Mouse (Mus musculus): ENCODE results near the gene Kif21b. TPM values are rescaled to one million over a fixed set of nuclear protein-coding genes. Genes with fewer than 3 reads are reported as not detected.
A peak's percentile ranks its signal among the peaks of the same experiment; 100 is the strongest.

Gene Kif21b
- polyA plus RNA-seq, 1 experiment from 2014 or later: 4.9 TPM

GRCm38 (mm10) chr1:136142336-136142735, 11.1 kb downstream of the Kif21b start:
- 67% methylated on average over 6 of the region's 6 CpGs for WGBS
- H3K4me3 ChIP-seq: no peak overlapping the region
- H3K36me3 ChIP-seq: peaks cover 24% of the 10 kb centered on the region
- H3K9me3 ChIP-seq (replicated peaks): no peaks in the 10 kb centered on the region
- H3K27me3 ChIP-seq (ENCODE audit: low read depth, poor library complexity, severe bottlenecking): peaks cover 17% of the 10 kb centered on the region
- peak overlapping the region; percentile 55 for H3K27ac ChIP-seq (replicated peaks)
- no peak for DNase-seq (ENCODE audit: low spot score)
- H3K4me1 ChIP-seq: peaks cover 74% of the 10 kb centered on the region

GRCm38 (mm10) chr1:136143514-136143913, 12.3 kb downstream of the Kif21b start:
- Histone ChIP-seq H3K27ac (replicated peaks) (peak overlapping the region; percentile 55), H3K4me3 (no peak overlapping the region), H3K27me3 (ENCODE audit: low read depth, poor library complexity, severe bottlenecking) (peaks cover 8% of the 10 kb centered on the region), H3K9me3 (replicated peaks) (no peaks in the 10 kb centered on the region), H3K4me1 (peaks cover 62% of the 10 kb centered on the region), H3K36me3 (peaks cover 36% of the 10 kb centered on the region)
- 72% methylated on average over 10 of the region's 10 CpGs for WGBS
- no peak for DNase-seq (ENCODE audit: low spot score)

GRCm38 (mm10) chr1:136149702-136150101, 18.5 kb downstream of the Kif21b start:
- WGBS: 89% methylated on average over 9 of the region's 9 CpGs
- Histone ChIP-seq H3K9me3 (replicated peaks) (no peaks in the 10 kb centered on the region), H3K36me3 (peaks cover 94% of the 10 kb centered on the region), H3K27ac (replicated peaks) (no peak overlapping the region), H3K4me1 (peaks cover 1% of the 10 kb centered on the region; the same call in 1 of the 2 replicates), H3K4me3 (no peak overlapping the region), H3K27me3 (ENCODE audit: low read depth, poor library complexity, severe bottlenecking) (no peaks in the 10 kb centered on the region)
- DNase-seq (ENCODE audit: low spot score): no peak

- 94% methylated on average over 8 of the region's 8 CpGs for WGBS
- H3K36me3 ChIP-seq: peaks cover 99% of the 10 kb centered on the region
Measured at GRCm38 (mm10) chr1:136151371-136151770, 20.2 kb downstream of the Kif21b start.

GRCm38 (mm10) chr1:136156304-136156703, 25.1 kb downstream of the Kif21b start:
- H3K4me3 ChIP-seq: no peak overlapping the region
- no peak overlapping the region for H3K27ac ChIP-seq (replicated peaks)
- no peak for DNase-seq (ENCODE audit: low spot score)
- no peaks in the 10 kb centered on the region; the same call in 1 of the 2 replicates for H3K4me1 ChIP-seq
- H3K9me3 ChIP-seq (replicated peaks): no peaks in the 10 kb centered on the region
- H3K36me3 ChIP-seq: peaks cover 98% of the 10 kb centered on the region
- 92% methylated on average over 4 of the region's 4 CpGs for WGBS
- H3K27me3 ChIP-seq (ENCODE audit: low read depth, poor library complexity, severe bottlenecking): 0 out of 2 replicates have a peak, but pooled peaks cover 3% of the 10 kb centered on the region

More at GRCm38 (mm10) chr1:136151371-136151770, 20.2 kb downstream of the Kif21b start:
- H3K27ac ChIP-seq (replicated peaks): no peak overlapping the region
- DNase-seq (ENCODE audit: low spot score): no peak
- no peaks in the 10 kb centered on the region for H3K9me3 ChIP-seq (replicated peaks)
- no peaks in the 10 kb centered on the region for H3K27me3 ChIP-seq (ENCODE audit: low read depth, poor library complexity, severe bottlenecking)
- no peaks in the 10 kb centered on the region; the same call in 1 of the 2 replicates for H3K4me1 ChIP-seq
- no peak overlapping the region for H3K4me3 ChIP-seq

- no peaks in the 10 kb centered on the region for H3K9me3 ChIP-seq (replicated peaks)
- no peak overlapping the region for H3K27ac ChIP-seq (replicated peaks)
- H3K4me3 ChIP-seq: no peak overlapping the region
- 0 out of 2 replicates have a peak, but pooled peaks cover 3% of the 10 kb centered on the region for H3K27me3 ChIP-seq (ENCODE audit: low read depth, poor library complexity, severe bottlenecking)
- H3K4me1 ChIP-seq: no peaks in the 10 kb centered on the region; the same call in 1 of the 2 replicates
- no peak for DNase-seq (ENCODE audit: low spot score)
- peaks cover 98% of the 10 kb centered on the region for H3K36me3 ChIP-seq
- WGBS: 94% methylated on average over 4 of the region's 4 CpGs
Measured at GRCm38 (mm10) chr1:136156951-136157350, 25.8 kb downstream of the Kif21b start.

- H3K27ac ChIP-seq (replicated peaks): no peak overlapping the region
- H3K27me3 ChIP-seq (ENCODE audit: low read depth, poor library complexity, severe bottlenecking): 0 out of 2 replicates have a peak, but pooled peaks cover 3% of the 10 kb centered on the region
- H3K36me3 ChIP-seq: peaks cover 97% of the 10 kb centered on the region
- no peak overlapping the region for H3K4me3 ChIP-seq
- H3K9me3 ChIP-seq (replicated peaks): no peaks in the 10 kb centered on the region
- no peaks in the 10 kb centered on the region for H3K4me1 ChIP-seq
- WGBS: 44% methylated on average over 12 of the region's 12 CpGs
- no peak for DNase-seq (ENCODE audit: low spot score)
Measured at GRCm38 (mm10) chr1:136159830-136160229, 28.6 kb downstream of the Kif21b start.

GRCm38 (mm10) chr1:136160297-136160696, 29.1 kb downstream of the Kif21b start:
- no peak overlapping the region for H3K27ac ChIP-seq (replicated peaks)
- no peaks in the 10 kb centered on the region for H3K9me3 ChIP-seq (replicated peaks)
- H3K27me3 ChIP-seq (ENCODE audit: low read depth, poor library complexity, severe bottlenecking): 0 out of 2 replicates have a peak, but pooled peaks cover 3% of the 10 kb centered on the region
- no peak overlapping the region for H3K4me3 ChIP-seq
- peaks cover 97% of the 10 kb centered on the region for H3K36me3 ChIP-seq
- H3K4me1 ChIP-seq: peaks cover 4% of the 10 kb centered on the region
- DNase-seq (ENCODE audit: low spot score): no peak
- WGBS: 91% methylated on average over 12 of the region's 12 CpGs

GRCm38 (mm10) chr1:136160930-136161329, 29.7 kb downstream of the Kif21b start:
- Histone ChIP-seq H3K9me3 (replicated peaks) (no peaks in the 10 kb centered on the region), H3K27ac (replicated peaks) (no peak overlapping the region), H3K36me3 (peaks cover 97% of the 10 kb centered on the region), H3K4me3 (no peak overlapping the region), H3K27me3 (ENCODE audit: low read depth, poor library complexity, severe bottlenecking) (0 out of 2 replicates have a peak, but pooled peaks cover 3% of the 10 kb centered on the region), H3K4me1 (peaks cover 10% of the 10 kb centered on the region)
- 95% methylated on average over 6 of the region's 6 CpGs for WGBS
- DNase-seq (ENCODE audit: low spot score): no peak

GRCm38 (mm10) chr1:136161333-136161921, 30.2 kb downstream of the Kif21b start:
- Histone ChIP-seq H3K4me1 (peaks cover 11% of the 10 kb centered on the region), H3K27ac (replicated peaks) (no peak overlapping the region), H3K36me3 (peaks cover 94% of the 10 kb centered on the region), H3K27me3 (ENCODE audit: low read depth, poor library complexity, severe bottlenecking) (0 out of 2 replicates have a peak, but pooled peaks cover 3% of the 10 kb centered on the region), H3K4me3 (no peak overlapping the region), H3K9me3 (replicated peaks) (no peaks in the 10 kb centered on the region)
- no peak for DNase-seq (ENCODE audit: low spot score)
- WGBS: 92% methylated on average over 7 of the region's 7 CpGs

GRCm38 (mm10) chr1:136165436-136165835, 34.2 kb downstream of the Kif21b start:
- H3K9me3 ChIP-seq (replicated peaks): no peaks in the 10 kb centered on the region
- peaks cover 77% of the 10 kb centered on the region for H3K36me3 ChIP-seq
- H3K4me3 ChIP-seq: no peak overlapping the region
- no peak overlapping the region for H3K27ac ChIP-seq (replicated peaks)
- DNase-seq (ENCODE audit: low spot score): no peak
- peaks cover 21% of the 10 kb centered on the region for H3K4me1 ChIP-seq
- 66% methylated on average over 2 of the region's 2 CpGs for WGBS
- no peaks in the 10 kb centered on the region for H3K27me3 ChIP-seq (ENCODE audit: low read depth, poor library complexity, severe bottlenecking)

GRCm38 (mm10) chr1:136167657-136168056, 36.5 kb downstream of the Kif21b start:
- 78% methylated on average over 8 of the region's 8 CpGs for WGBS
- H3K9me3 ChIP-seq (replicated peaks): no peaks in the 10 kb centered on the region
- H3K4me1 ChIP-seq: peaks cover 30% of the 10 kb centered on the region
- peaks cover 12% of the 10 kb centered on the region; the same call in 1 of the 2 replicates for H3K27me3 ChIP-seq (ENCODE audit: low read depth, poor library complexity, severe bottlenecking)
- DNase-seq (ENCODE audit: low spot score): no peak
- H3K4me3 ChIP-seq: no peak overlapping the region
- H3K27ac ChIP-seq (replicated peaks): no peak overlapping the region
- H3K36me3 ChIP-seq: peaks cover 73% of the 10 kb centered on the region

GRCm38 (mm10) chr1:136170109-136170508, 38.9 kb downstream of the Kif21b start:
- Histone ChIP-seq H3K4me3 (no peak overlapping the region), H3K27ac (replicated peaks) (no peak overlapping the region), H3K9me3 (replicated peaks) (no peaks in the 10 kb centered on the region), H3K4me1 (peaks cover 52% of the 10 kb centered on the region), H3K36me3 (peaks cover 63% of the 10 kb centered on the region), H3K27me3 (ENCODE audit: low read depth, poor library complexity, severe bottlenecking) (peaks cover 22% of the 10 kb centered on the region; the same call in 1 of the 2 replicates)
- peak; percentile 81 for DNase-seq (ENCODE audit: low spot score)
- WGBS: 10% methylated on average over 5 of the region's 5 CpGs
